Mouse (Mus musculus) c-Kit-positive CD71-positive TER-119-negative erythroid progenitor cells, embryonic 14.5 days (primary cell): Measurements from ENCODE around the gene Syt1.

Experiments used
- DNase-seq: peaks from one replicate; pipeline ENCODE4 v3.0.0-alpha.2; 2013; ENCODE audit warnings: low read depth

Syt1 gene

DNA sequence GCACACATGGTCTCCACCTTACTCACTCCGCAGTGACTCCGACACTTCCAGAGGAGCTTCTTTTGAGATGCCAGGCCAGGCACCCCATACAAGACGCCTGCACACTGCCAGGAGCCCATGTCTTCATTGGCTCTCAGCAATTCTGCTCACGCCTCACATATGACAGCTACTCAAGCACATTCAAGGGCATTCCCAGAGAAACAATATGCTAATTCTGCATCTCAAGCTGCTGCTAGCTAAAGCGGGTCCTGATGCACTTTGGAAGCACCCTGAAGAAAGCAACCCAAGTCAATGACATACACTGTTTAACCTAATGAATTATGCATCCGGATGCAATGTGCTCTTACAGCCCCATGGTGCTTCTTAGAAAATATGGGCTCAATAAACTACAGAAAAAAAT is 247.1 kb downstream of the Syt1 start:
- DNase-seq: no peak

DNA sequence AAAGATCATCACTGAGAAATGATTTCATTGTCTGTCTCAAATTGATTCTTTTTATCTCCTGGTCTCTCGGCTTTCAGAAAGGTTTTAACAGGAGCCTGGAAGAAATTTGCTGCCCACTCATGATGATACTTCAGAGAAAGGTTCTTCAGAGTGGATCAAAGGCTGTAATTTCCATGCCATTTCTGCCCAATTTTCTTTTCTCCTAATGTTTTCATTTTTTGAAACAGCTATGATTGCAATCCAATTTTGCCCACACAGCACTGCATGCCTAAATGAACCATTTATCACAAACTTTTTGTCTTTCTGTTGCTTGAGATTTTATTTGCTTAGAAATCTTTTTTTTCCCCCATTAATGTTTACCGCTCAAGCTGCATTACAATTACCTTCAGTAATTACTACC is 257.5 kb downstream of the Syt1 start:
- DNase-seq: no peak

DNA sequence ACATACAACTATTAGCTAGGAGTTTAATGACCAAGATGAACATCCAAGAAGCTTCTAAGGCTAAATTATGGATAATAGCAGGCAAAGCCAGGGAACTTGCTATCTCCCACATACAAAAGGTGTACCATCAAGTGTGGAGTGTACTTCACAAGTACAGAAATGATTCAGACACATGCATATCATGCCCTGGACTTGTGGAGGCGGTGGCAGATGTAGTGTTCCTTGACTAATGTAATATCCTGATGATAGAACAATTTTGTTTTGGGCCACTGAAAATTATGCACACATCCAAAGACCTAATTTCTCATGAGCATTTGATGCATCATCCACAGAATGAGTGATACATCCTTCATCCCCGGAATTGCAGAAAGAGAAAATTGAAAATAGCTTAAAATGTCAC is 267.0 kb downstream of the Syt1 start:
- no peak for DNase-seq

DNA sequence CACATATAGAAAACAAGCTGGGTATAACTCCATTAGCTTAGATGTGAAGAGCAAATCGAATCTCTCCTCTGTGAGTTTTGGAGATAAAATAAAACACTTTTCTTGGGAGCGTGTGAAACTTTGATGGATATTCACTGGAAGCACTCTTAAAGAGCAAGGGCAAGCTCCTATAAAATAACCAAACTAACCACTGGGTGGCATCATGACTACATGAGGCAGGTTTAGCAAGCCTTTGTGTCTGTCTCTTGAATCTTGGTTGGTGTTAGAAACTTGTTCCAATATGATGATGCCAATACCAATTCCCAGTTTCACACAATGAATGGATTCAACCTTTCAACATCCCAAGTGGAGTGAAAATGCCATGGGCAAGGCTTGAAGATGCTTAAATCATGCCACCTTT is 276.8 kb downstream of the Syt1 start:
- DNase-seq: no peak

DNA sequence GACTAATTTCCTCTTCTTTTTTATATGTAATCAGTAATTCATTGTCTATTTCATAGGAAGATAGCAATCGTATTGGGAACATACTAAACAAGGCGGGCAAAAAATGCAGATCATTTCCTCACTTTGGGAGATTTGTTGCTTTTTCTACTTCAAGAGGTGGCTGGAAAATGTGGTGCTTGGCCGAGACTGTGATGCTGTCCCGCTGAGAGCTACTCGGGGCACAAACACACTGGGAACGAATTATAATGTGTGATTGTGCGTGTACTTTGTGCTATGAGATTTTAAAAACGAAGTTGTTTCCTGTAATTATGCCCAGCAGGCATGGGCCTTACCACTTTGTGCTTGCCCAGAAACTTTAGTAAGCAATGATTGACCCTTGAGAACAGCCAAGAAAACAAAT is 281.8 kb downstream of the Syt1 start:
- no peak for DNase-seq

DNA sequence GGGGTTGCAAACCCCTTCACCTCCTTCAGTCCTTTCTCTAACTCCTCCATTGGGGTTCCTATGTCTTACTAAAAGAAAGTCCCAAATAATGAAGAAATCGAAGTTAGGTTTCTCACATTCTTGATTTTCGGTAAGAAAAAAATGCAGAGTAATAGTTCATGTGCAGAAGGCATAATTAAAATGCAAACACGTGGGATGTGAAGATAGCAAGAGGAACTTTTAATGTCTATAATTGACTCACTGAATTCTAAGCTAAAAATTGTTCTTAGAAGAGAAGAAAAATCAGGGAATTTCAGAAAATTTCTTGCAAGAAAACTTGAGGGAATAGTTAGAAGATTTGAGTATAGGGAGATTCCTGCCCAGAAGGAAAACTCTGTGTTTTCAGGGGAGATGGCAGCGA is 284.4 kb downstream of the Syt1 start:
- DNase-seq: no peak

DNA sequence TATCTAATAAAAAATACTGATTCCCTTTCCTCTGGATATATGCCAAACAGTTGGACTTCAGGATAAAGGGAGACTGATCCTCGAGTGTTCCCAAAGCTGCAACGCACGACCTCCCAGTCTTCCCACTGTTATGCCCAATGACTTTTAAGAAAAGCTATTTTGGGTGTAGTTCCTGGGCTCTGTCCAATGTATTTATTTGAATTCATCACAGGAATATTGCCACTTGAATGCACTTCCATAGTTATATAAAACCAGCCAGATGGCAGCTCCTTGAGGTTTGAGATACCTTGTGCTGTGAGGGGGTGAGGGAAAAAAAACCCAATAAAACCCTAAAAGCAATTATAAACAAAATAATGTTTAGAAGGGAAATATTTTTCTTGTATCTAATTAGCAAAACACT is 285.9 kb downstream of the Syt1 start:
- no peak for DNase-seq

DNA sequence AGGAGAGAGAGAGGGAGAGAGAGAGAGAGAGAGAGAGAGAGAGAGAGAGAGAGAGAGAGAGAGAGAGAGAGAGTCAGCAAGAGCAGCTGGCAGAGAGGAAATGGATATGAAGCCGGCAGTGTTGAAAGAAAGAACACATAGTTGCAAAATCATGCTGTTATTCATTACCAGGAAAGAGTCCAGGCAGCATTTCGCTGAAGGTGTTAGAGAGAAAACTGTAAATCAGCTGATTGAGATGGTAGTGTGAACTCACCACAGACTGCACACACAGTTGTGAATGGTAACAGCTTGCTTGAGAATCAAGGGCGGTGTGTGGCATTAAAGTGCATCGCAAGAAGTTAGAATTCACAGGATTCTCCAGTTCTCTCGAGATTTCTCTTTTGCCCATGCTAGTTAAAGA is 300.3 kb downstream of the Syt1 start:
- no peak for DNase-seq

DNA sequence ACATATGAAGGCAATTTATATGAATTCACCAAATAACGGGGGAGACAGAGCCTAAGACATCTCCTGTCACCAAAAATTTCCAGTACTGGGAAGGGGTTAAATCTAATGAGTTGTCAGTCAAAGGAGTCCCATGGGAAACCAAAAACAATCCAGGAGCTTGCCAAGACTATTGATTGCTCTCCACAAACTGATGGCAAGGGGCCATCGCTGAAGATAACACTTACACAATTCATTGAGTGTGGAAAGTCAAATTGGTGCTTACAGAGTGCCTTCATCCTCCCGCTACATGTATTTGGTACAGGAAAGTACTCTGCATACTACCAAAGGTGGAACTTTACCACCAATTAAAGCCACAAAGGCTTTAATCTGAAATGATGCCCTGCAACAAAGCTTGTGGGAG is 305.1 kb downstream of the Syt1 start:
- no peak for DNase-seq

DNA sequence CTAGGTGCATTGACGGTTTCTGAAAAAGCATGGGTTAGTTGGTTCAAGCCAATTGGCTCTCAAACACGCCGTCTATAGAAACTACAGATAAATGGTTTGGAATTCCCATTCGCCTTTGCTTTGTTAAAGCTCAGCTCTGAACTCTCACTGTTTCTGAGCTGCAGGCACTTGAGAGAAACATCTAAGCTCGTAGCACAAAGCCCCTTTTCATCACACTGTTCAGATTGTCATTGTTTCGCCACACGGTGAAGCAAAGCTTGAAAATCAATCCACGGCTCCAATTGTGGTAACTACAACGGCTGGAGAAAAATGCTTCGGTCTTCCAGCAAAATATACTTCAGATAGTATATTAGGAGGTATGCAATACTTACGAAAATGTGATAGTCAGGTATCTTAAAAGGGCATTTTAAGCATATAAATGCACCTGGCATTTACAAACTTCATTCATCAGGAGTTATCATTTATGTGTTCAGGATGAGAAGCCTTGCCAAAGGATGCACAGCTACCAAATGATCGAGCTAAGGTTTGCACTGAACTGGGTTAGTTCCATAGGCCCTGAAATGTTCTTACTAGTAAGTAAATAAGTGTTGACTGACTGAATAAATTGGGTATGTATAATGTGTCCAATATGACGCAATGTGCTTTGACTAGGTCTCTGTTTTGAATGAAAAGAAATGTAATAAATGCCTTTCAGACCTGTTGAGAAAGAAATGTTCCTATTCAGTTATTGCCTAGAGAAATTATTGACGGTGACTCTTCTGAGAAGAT is 309.2 kb downstream of the Syt1 start:
- no peak for DNase-seq

DNA sequence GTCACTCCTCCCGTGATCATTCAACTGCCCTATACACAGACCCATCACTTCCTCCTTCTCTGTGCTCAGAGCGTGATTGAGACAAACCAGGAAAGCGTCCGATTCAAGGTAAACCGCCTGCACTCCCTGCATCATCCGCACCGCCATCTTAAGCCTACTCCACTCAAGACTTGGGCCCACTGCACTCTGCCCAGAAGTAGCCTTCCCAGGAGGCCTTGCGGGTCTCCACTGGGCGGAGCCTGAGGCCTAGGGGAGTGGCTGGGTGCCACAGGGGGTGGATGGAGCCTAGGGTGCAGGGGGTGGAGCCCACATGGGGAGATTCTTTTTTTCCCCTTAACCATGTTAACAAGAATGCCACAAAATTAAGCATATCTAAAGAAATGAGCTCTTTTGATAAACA is 310.8 kb downstream of the Syt1 start, which contains the start of gene Gm5136:
Gene Gm5136 (minus strand): TSS at position 215 of the 400 bp plus-strand sequence.
- no peak for DNase-seq

DNA sequence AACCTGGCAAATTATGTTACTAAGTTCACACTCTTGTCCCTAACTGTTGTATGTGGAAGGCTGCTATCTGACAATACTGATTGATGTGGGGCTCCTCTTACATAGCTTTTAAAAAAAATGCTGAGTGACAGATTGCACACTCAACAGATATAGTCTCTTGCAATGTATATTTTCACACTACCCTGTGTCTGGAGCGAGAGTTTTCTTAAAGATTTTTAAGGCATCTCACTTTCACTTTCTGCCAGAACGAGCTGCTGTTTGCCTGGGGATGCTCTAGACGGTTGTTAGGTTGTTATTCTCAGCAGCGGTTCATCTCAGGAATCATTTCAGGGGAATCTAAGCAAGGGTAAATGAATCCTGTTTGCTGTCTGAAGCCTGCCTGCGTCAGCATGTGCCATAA is 313.7 kb downstream of the Syt1 start:
- DNase-seq: no peak

DNA sequence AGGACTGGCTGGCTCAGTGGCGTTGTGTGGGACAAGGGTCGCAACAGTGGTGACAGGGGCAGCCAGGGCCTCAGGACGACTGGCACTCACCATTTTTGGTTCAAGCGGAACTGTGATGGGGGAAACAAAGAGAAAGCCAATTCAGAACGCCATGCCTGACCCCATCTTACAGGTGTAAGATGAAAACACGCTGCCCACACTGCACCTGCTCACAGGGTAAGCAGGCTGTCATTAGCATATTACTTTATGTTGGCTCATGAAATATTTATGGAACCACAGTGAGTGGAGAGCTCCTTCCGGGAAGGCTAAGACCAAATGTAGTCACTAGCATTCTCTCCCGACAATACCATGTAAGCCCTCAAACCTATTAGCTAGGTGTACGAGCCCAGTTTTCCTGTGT is 319.8 kb downstream of the Syt1 start:
- no peak for DNase-seq

DNA sequence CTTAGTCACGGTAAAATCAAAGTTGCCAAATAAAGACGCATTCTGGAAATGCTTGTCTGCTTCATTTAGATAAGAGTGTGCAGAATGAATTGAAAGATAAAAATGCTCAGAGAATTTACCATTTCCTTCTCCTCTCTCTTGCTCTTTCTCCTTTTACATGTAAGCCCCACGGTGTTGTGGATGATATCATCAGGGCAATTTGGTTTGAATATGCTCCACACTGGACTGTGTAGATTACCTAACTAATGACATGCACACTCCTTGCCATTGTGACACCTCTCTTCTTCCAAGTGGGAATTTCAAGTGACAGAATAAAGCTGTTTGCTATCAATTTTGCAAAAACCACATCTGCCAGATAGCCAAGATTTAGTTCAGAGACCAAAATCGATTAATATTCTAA is 324.1 kb downstream of the Syt1 start:
- DNase-seq: no peak

DNA sequence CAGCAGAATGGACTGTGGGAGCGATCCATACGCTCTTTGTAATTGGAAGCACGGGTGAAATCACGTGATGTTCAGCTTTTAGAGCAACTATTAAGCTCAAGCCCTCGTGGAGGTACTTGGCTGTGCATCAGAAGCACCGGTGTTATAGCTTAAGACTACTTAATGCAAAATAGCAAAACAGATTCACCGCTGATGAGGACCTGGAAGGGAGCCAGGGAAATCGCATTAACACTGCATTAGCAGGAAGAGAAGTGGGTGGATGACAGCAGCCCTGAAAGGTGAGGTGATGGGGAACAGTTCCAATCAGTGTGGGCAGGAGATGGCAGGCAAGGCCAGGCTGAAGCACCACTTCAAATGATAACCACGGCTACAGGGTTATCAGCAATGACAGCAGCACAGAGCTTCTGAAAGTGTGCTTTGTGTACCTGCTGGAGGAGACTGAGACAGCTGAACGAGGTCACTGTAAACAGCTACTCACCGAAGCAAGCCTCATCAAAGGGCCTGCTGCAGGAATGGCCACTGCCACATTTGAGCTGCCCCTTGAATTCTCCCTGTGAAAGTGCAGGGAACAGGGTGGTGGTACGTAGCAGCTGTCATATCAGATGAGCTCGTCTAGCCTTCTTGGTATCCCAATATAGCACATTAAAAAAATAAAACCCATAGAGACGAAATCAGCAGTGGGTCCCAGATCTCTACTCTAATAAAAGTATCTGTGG is 330.9 kb downstream of the Syt1 start:
- no peak for DNase-seq

DNA sequence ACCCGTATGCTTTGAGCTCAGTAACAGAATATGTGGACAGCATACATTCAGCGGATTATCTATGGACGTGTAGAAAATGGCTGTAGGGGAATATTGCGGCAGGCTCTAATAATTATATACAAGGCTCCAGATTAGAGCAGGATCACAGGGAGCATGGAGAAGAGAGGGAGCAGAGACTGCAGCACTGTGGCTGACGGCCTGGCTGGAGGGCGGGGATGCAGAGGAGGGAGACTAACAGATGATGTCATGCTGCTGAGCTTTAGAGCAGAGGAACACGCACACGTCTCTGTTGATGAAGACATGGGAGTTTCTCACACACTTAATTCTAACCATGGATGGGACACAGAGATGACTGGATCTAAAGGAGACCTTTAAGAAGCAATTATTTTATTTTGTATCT is 333.7 kb downstream of the Syt1 start:
- DNase-seq: no peak

DNA sequence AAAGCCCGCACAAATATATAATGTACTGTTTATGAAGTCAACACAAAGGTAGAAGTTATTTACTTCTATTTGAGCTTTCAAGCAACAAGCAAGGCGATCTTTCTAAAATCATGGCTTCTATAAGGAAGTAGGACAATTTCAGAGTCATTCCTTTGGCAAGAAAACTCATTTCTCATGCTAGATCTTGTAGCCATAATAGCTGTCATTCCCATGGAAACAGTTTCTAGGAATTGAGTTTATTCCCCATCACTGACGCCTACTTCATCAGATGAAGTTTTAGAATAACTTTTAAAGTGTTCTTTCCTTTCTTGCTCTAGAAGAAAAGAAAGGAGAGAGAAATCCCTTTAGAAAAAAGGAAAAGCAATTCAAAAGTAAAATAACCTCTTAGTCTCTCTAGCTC is 341.8 kb downstream of the Syt1 start:
- DNase-seq: no peak

DNA sequence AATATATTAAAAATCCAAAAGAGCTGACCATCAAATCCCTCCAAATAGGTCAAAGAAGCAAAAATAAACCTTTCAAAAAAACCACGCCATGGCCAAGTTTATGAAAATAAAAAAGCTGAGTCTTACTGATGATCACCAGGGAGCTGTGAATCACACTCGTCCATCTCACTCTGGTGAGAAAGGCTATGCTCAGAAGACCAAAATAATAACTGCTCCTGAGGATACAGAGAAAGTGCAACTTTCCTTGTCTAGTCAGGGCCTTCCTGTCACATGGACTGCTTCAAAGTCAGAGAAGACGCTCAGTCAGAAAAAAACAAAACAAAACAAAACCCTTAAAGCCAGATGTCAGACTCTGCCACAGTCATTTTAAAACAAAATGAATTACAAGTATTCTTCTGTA is 350.5 kb downstream of the Syt1 start:
- no peak for DNase-seq

DNA sequence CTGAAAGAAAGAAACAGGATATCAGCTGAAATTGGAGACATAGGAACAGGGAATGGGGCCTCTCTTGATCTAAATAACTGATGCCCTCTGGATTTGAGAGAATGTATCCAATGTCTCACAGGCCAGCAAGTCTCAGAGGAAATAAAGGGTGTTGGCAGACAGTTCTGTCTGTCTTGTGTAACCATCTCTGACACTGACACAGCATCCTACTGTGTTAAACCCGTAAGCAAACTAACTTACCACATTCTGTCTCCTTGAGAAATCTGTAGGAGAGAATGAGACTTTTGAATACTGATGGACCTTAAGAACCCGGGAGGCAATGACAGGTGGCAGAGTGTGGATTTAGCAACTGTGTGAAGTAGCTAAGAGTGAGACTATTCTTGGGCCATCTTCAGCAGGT is 352.5 kb downstream of the Syt1 start:
- no peak for DNase-seq

DNA sequence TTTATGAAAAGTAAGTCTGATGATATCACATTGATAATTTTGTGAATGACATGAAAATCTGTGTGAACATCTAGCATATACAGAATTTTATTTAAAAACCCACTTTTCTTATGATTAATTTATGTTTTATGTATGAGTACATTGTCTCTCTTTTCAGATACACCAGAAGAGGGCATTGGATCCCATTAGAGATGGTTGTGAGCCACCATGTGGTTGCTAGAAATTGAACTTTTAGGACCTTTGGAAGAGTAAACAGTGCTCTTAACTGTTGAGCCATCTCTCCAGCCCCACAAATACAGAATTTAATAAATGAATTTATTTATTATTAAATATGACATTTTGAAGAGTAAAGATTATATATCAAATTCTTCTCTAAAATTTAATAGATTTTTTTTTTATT is 353.1 kb downstream of the Syt1 start:
- DNase-seq: no peak

DNA sequence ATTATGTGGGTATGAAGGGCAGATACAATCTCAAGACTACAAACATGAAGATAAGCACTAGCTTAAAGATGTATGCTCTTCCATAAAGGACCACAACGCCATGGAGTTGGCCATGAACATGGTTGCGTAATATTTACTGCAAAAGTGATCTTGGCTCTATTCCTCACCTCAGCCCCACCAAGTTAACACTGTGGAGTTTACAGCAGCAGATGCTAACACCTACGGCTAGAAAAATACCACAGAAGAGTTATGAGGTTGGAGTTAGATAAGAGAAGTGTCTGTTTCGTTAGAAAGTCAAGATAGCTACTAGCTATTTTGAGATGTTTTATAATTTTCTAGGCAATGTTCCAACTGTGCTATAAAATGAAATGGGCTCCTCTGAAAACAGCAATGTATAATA is 353.9 kb downstream of the Syt1 start:
- no peak for DNase-seq

DNA sequence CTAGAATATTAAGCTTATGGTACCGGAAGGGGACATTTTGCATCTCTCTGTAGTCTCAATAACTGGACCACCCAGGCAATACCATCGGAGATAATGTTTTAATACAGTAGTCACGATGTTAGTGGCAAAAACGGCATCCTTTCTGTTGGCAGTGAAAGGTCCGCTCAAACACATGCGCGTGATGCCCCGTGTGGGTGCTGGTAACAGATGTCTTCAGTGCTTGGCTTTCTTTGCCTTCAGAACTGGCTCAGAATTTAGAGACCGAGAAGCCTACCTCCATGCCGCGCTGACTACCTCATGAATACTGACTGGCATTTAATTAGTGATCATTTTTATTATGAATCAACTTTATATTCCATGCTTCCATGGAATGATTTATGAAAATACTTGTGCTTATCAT is 355.7 kb downstream of the Syt1 start:
- DNase-seq: no peak

DNA sequence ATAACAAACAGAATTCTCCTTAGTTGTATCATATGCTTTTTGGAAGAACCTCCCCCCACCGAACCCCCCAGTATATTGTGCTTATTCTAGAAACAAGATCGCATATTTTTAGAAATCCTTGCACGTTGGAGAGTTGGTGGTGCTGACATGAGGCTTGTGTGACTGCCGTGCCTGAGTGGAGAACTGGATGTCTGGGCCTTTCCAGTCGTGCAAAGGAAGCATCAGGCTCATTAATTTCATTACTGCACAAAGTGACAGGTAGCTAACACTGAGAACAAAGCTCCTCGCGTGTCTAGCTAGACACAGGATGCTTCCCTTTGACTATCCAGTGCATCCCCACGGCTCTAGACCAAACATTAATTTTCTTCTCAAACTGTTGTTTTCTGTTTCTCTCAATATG is 358.0 kb downstream of the Syt1 start:
- no peak for DNase-seq

DNA sequence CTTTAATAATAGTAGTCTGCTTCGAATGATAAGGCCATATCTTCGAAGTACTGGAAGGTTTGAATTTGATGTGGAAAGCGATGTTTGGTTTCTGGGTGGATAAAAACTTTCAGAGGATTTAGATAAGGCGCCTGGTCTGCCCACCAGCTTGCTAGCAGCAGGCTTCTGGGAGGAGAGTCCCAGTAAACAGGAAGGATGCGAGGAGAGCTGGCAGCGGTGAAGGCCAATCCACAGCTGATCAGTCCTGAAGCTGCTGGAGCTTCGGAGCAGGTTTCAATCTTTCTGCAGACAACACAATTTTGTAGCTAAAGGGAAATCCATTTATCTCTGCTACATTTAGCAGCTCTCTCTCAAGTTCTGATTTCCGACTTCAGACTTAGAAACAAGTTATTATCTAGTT is 358.7 kb downstream of the Syt1 start:
- DNase-seq: no peak
